Mouse (Mus musculus): ENCODE results near the gene Mroh3.

DNA sequence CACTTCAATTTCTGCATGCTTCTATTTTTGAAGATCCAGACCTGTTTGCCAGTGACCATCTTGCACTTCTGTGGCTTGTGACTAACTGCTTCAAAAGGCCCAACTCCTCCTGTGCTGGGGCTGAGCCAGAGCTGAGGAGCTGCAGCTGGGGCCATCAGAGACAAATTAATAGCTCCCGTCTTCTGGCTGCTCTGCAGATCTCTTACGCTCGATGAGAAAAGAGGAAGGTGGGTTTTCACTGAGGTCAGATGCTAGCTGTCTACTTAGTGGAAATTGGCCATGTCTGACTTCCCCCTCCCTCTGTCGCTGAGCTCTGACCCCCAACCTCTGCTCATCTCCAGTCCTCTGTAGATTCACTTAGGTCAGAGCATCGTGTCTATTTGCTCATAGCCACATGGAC is 37.0 kb upstream of the Mroh3 start:
- no peak for TF ChIP-seq CTCF (IDR thresholded peaks at IDR 0.05; ENCODE audit: low read depth)
- no peak for TF ChIP-seq EP300 (optimal IDR thresholded peaks at IDR 0.05)

All from stomach, postnatal 0 days (tissue).